Mouse (Mus musculus) brown adipose tissue, adult 24 weeks (tissue): Measurements from ENCODE around the gene Gm21983. TPM values are rescaled to one million over a fixed set of nuclear protein-coding genes. Genes with fewer than 3 reads are reported as not detected.

Source experiments
- H3K27ac ChIP-seq: fragments of 200-500 bp; replicated peaks from 2 replicates; pipeline ENCODE4 v1.5.1; 2012; ENCODE audit warnings: low read depth, mild to moderate bottlenecking, low read length
- H3K4me1 ChIP-seq: fragments of 200-500 bp; 2 replicates; pipeline ENCODE4 v1.6.1; 2012; ENCODE audit warnings: low read length, mixed read lengths; ENCODE audit not compliant: control insufficient read depth, insufficient read depth, insufficient read length
- H3K4me3 ChIP-seq: fragments of 200-500 bp; 2 replicates; pipeline ENCODE4 v1.5.1; 2012; ENCODE audit warnings: low read depth, mild to moderate bottlenecking, low read length, moderate library complexity; ENCODE audit not compliant: insufficient read depth
- polyA plus RNA-seq: library from polyadenylated mRNA; stranded (reverse); fragments of >200 nt; gene quantifications from 2 replicates; pipeline ENCODE4 v1.2.4, GENCODE M21; 2012; ENCODE audit not compliant: missing spikeins, insufficient read depth, insufficient read length

Gene Gm21983
- not detected in 2 replicates for polyA plus RNA-seq

GRCm38 (mm10) chr7:27180837-27181695 is at the start of gene Gm21983, which contains the start of gene Mia:
Gm21983 (minus strand) TSS chr7:27181086.
Mia (minus strand) TSS chr7:27181157.
- Histone ChIP-seq H3K27ac (peak within 1 kb of the TSS; percentile 56), H3K4me3 (no peak within 1 kb of the TSS), H3K4me1 (peaks cover 6% of the 10 kb centered on the region; the same call in 1 of the 2 replicates)

- Histone ChIP-seq H3K4me3 (peak overlapping the region; percentile 77), H3K4me1 (peaks cover 33% of the 10 kb centered on the region)
Observed at GRCm38 (mm10) chr7:27228865-27229264, 48.0 kb upstream of the Gm21983 start.

GRCm38 (mm10) chr7:27228281-27228821 is 47.5 kb upstream of the Gm21983 start, which contains the start of gene Itpkc:
Itpkc (minus strand) TSS chr7:27228661.
- Histone ChIP-seq H3K27ac (peak within 1 kb of the TSS; percentile 89), H3K4me1 (peaks cover 30% of the 10 kb centered on the region), H3K4me3 (peak within 1 kb of the TSS; percentile 77)

More at GRCm38 (mm10) chr7:27228865-27229264, 48.0 kb upstream of the Gm21983 start:
- peak overlapping the region; percentile 89 for H3K27ac ChIP-seq

DNA sequence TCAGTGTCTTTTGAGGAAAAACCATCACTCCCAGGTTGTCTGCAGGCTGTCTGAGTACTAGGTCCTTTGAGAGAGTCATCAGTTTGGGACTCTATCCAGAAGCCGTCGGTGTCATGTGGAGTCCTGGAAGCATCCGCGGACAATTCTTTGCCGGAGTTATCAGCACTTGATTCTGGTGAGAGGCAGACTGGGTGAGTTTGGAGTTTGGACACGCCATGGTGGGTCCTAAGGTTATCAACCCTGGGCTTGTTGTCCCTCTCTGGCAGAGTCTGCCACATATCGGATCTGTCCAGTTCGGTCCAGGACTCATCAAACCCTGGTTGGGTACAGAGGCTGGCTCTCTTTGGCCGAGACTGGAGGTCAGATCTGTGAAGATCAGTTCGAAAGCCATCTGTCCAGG is 46.8 kb upstream of the Gm21983 start:
- Histone ChIP-seq H3K27ac (peak overlapping the region; percentile 62), H3K4me1 (peaks cover 30% of the 10 kb centered on the region), H3K4me3 (peak overlapping the region; percentile 74)

DNA sequence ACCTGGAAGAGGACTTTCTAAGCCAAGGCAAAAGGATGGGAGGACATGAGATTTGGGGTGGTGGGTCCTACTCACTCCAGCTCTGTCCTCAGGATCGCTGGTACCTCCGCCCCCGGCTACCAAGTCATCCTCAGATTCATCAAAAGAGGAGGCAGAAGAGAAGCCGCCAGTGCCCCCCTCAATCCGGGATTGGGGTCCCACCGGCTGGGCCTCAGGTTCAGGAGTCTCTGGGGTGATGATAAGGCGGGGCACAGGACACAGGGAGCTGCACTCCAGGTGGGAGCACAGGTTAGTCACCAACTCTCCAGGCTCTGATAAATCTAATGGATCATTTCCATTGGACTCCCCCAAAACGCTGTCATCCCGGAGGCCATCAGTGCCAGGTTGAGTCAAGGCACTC is 46.4 kb upstream of the Gm21983 start:
- H3K27ac ChIP-seq = no peak overlapping the region

GRCm38 (mm10) chr7:27224877-27225575 is 44.1 kb upstream of the Gm21983 start:
- no peak overlapping the region for H3K27ac ChIP-seq
- H3K4me3 ChIP-seq = no peak overlapping the region
- peaks cover 33% of the 10 kb centered on the region for H3K4me1 ChIP-seq

More for the DNA sequence above, 46.4 kb upstream of the Gm21983 start:
- peak overlapping the region; percentile 74 for H3K4me3 ChIP-seq
- H3K4me1 ChIP-seq = peaks cover 30% of the 10 kb centered on the region

DNA sequence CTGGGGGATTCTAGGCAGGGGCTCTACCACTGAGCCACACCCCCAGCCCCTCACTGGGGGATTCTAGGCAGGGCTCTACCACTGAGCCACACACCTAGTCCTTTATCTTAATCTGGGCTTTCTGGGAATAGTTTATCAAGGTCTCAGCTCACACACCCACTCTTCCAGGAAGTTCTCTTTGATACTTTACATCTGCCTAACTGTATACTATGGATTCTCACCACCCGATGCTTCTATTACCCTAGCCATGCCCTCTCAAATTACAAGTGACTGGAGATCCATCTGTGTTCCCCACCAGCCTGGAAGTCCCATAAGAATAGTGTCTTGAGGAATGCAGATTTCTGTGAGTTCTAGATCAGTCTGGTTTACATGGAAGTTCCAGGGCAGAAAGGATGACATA is 41.7 kb upstream of the Gm21983 start:
- Histone ChIP-seq H3K27ac (no peak overlapping the region), H3K4me1 (peaks cover 31% of the 10 kb centered on the region), H3K4me3 (no peak overlapping the region)

DNA sequence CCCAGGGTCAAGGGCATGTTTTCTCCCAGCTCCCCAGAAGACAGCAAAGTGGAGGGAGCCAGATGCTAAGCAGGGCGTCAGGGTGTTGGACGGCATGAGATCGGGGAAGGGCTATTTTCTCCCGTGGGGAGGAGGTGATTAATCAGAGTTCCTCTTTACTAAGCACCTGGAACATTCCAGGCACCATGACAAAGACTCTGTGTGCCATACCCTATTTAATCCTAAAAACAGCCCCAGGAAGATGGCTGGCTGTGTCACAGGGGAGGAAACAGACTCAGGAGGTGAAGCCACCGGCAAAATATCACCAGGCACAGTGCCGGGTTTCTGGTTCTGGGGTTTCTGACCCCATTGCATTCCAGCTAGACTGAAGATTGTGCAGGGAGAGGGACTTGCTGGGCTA is 41.1 kb upstream of the Gm21983 start:
- no peak overlapping the region for H3K4me3 ChIP-seq
- no peak overlapping the region for H3K27ac ChIP-seq

GRCm38 (mm10) chr7:27219937-27220336 is 39.1 kb upstream of the Gm21983 start:
- Histone ChIP-seq H3K4me3 (no peak overlapping the region), H3K4me1 (peaks cover 7% of the 10 kb centered on the region), H3K27ac (no peak overlapping the region)

More for the DNA sequence above, 41.1 kb upstream of the Gm21983 start:
- H3K4me1 ChIP-seq = peaks cover 25% of the 10 kb centered on the region

DNA sequence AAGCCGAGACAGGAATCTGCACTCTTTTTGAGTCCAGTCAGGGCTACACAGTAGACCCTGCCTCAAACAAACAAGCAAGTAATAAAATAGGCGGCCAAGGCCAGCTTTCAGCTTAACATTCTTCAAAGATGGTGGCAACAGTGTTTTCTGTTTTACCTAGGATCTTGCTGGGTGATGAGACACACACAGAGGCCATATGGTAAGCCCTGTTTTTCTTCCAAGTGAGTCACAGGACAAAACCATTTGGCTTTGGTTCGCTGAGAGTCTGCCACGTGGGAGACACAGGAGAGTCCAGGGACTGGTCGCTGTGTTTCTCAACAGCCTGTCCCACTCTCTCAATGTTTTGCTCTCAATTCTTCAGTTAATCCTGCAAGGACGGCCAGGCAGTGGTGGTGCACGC is 37.7 kb upstream of the Gm21983 start:
- Histone ChIP-seq H3K4me3 (no peak overlapping the region), H3K27ac (peak overlapping the region; percentile 62), H3K4me1 (peaks cover 3% of the 10 kb centered on the region; the same call in 1 of the 2 replicates)

DNA sequence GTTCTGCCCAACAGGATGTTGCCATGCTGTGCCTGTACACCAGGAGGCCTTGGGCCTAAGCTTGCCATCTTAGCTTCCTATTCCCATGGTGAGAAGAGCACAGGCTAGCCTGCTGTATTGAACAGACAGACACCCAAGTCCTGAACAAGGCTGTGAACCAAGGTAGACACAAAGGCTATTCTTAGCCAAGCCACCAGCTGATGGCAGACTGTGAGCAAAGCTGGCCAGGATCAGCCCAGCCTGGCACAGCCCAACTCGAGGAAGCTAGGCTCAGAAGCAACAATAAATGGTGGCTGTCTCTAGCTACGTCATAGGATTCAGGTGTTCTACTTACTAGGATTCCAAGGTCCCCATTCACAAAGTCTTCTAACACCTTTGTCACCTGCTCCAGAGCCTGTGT is 31.7 kb upstream of the Gm21983 start:
- Histone ChIP-seq H3K4me3 (no peak overlapping the region), H3K27ac (no peak overlapping the region), H3K4me1 (no peaks in the 10 kb centered on the region)

DNA sequence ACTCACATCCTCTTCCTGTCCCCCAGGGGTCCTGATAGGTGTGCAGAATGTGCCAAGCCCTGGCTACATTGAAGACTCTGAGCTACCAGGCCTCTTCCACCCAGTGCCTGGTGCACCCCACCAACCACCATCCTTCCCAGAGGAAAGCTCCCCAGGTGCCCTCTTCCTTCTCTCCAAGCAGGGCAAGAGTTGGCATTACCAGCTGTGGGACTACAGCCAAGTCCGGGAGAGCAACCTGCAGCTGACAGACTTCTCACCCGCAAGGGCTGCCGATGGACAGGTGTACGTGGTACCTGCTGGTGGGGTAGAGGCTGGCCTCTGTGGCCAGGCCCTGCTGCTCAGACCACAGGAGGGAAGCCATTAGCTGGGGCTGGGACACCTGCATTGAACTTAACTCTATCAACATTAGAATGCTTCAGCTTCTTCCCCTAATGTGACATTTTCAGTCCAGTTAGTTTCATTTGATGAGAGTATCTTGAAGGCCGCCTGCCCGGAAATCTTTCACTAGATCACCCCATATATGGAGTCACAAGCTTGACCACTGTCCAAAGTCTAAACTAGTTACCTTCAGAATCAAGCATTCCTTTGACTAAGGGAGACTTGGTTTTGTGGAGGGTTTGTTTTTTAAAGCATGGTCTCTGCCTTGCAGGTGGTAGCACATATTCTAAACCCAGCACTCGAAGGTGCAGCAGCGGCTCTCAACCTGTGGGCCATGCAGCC is 23.0 kb upstream of the Gm21983 start:
- no peaks in the 10 kb centered on the region for H3K4me1 ChIP-seq
- H3K27ac ChIP-seq = no peak overlapping the region

GRCm38 (mm10) chr7:27198779-27199178 is 17.9 kb upstream of the Gm21983 start:
- H3K4me3 ChIP-seq = no peak overlapping the region
- peaks cover 3% of the 10 kb centered on the region; the same call in 1 of the 2 replicates for H3K4me1 ChIP-seq
- peak overlapping the region; percentile 50 for H3K27ac ChIP-seq

More for the DNA sequence above, 23.0 kb upstream of the Gm21983 start:
- no peak overlapping the region for H3K4me3 ChIP-seq

GRCm38 (mm10) chr7:27198355-27198754 is 17.5 kb upstream of the Gm21983 start:
- Histone ChIP-seq H3K4me1 (peaks cover 3% of the 10 kb centered on the region; the same call in 1 of the 2 replicates), H3K4me3 (no peak overlapping the region), H3K27ac (peak overlapping the region; percentile 66)
